Mouse (Mus musculus): ENCODE measurements around the gene Ecm2.

GRCm38 (mm10) chr13:49518761-49519160, 14.2 kb downstream of the Ecm2 start:
- TF ChIP-seq CTCF (IDR thresholded peaks at IDR 0.05; ENCODE audit: low read depth) (no peak), EP300 (IDR thresholded peaks at IDR 0.05; ENCODE audit: low read depth) (no peak)

Measured in liver, postnatal 0 days (tissue).